Mouse (Mus musculus) natural killer cell, adult 2 months (primary cell): ENCODE measurements around the gene Mta2.

Source experiments
- DNase-seq, 2 experiments: peaks; one replicate each; pipeline ENCODE4 v3.0.0; 2022; ENCODE audit warnings: low spot score in 2 of 2

Gene Mta2

DNA sequence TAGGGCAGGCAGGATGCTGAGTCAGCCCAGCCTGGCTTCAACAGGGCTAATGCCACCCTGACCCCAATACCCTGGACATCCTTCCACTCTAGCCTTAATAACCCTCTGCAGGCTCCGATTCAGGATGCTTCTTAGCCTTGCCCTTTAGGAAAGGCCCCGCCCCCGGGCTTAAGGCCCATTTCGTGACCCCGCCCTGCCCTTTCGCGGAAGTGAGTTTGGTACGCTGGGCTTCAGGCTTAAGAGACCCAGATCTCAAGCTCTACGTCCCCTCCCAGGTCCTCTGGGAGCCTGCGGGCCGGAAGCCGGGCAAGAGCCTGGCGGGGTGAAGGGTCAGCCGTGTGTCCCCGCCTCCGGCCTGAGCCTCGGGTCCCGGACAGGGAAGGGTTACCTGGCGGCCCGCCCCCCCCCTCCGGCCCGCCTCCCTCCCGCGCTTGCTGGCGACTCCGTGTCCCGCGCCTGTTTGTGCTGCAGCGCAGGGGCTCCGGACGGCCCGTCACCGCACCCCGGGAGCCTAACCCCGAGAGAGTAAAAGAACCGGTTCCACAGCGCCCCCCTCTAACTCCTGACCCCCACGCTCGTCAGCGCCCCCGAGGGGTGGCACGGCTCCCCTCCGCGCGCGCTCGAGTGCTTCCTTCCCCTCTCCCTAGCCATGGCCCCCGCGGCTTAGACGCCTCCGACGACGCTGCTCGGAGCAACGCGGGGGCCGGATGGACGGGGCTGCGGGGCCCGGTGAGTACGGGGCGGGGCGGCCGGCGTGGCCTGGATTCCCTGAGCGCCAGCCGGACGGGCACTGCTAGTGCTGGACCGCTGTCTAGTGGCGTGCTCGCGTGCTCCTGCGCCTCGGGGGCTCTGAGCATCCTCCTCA lies 12.2 kb upstream of the Mta2 start, which contains the start of the genes Rom1 and Eml3:
Rom1 (minus strand) TSS at position 133 of the 865 bp plus-strand sequence.
Eml3 (plus strand) TSS at position 329 of the 865 bp plus-strand sequence.
- DNase-seq: peak; percentile 77 to 80

DNA sequence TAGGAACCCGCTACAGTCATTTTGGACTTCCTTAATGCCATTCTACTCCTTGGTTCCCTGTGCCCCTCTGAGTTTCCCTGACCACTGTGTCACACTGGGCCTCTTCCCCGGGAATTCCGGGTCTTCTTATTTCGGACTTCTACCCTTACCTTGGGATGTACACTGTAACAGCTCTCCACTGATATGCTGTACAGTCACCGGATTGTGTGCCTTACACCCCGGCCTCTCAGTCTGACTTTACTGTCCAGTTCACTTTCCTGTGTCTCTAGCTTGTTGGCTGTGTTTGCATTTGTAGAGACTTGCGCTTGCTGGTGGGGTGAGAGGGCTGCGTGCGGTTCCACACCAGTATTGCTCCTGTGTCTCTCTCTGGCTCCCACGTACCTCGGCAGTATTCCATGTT lies 11.6 kb upstream of the Mta2 start:
- no peak for DNase-seq

DNA sequence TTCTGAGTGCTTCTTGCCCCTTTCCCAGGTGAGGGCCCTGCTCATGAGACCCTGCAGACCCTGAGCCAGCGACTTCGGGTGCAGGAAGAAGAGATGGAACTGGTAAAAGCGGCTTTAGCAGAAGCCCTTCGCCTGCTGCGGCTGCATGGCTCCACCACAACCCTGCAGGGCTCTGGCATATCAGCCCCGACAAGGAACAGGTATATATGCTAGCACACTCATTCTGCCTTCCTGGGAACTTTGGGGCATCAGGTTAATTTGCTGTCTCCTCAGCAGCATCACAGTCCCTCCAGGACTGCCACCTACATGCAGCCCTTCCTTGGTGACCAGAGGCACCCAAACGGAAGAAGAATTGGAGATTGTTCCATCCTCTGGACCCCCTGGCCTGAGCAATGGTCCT lies 10.9 kb upstream of the Mta2 start:
- DNase-seq: no peak

DNA sequence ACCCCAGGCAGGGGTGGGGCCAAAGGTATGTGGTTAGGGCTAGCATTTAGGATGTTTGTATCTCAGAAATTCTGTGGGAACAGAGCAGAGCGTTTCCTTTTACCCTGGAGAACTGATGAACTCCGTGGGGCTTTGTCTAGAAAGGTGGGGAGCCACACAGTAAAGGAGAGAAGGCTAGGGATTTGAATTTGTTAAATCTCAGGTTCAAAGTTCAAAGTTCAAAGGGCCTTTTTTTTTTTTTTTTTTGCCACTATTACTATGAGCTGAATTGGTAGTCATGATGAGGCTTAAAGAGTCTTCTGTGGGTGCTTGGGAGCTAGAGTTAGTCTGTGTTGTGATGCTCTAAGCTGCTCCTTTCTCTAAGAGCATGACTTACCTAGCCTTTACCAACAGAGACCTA lies 4.9 kb upstream of the Mta2 start:
- DNase-seq: no peak

DNA sequence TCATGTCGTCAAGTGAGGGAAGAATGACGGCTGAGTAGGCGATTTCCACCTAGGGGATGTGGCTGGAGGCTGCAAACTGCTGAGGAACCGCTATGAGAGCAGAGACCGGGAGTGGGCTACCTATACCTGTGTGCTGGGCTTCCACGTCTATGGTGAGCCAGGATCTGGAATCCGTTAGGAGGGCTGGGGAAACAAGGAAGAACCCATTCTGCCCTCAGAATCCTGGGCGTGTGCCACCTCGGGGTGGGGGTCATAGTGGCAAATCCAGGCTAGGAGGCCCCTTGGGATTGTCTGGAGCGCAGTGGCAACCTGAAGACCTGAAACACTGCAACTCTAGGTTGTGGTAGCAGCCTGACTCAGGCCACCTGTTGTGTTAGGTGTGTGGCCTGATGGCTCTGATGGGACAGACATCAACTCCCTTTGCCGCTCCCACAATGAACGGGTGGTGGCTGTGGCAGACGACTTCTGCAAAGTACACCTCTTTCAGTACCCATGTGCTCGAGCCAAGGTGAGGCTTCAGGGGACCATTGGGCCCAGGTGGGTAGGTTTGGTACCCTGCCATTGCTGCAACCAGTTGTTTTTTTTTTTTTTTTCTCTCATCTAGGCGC lies 1.0 kb upstream of the Mta2 start:
- DNase-seq: no peak

DNA sequence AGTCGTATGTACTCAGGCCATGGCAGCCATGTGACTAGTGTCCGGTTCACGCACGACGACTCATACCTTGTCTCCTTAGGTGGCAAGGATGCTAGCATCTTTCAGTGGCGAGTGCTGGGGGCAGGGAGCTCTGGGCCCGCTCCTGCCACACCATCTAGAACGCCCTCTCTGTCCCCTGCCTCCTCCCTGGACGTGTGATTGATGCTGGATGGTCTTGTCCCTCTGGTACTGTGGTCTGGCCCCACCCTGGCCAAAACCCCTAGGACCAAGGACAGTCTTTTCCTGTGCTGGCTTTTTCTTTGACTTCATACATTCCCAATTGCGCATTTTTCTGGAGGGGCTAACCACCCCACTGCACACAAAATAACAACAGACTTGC lies 550 bp upstream of the Mta2 start:
- DNase-seq: no peak

DNA sequence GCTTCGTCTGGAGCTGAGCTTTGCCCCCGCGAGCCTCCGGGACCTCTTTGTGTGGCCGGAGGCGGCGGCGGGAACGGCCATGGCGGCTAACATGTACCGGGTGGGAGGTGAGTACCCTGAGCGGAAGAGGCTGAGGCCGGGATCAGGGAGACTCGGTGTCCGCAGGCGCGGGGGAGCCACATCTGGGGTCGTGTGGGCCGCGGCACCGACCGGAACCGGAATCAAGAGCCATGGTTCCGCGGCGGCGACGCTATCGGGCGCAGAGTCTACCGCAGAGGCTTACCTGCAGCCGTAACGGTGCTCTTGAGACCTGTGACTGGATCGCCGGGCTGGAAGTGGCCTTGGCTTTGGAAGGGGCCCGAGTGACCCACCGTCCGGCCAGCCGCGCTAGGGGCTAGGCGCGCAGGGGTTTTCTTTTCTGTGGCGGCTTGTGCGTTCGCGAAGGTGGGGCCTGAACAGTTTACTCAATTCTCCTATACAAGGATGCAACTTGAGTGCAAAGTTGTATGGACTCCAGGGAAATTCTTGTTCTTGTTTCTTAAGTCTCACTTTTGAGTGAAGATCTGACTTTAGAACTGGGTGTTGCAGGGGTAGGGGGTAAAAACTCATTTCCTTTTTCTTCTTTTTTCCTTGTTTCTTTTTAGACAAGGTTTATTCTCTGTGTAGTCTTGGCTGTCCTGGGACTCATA lies 745 bp downstream of the Mta2 start:
- DNase-seq: no peak

DNA sequence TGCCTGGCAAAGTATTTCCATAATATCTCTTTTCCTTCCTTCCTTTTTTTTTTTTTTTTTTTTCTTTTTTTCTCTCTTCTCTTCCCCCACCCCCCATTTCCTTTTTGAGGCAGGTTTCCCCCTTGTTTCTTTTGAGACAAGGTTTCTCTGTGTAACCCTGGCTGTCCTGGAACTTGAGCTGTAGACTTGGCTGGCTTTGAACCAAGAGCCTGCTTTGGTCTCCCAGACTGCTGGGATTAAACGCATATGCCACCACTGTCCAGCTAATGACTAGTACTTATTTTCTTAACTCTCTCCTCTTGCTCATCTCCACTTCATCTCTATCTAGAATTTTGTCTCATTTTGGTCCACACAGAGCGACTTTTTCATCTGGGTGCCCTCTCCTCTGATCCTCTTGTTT lies 1.4 kb downstream of the Mta2 start:
- no peak for DNase-seq

DNA sequence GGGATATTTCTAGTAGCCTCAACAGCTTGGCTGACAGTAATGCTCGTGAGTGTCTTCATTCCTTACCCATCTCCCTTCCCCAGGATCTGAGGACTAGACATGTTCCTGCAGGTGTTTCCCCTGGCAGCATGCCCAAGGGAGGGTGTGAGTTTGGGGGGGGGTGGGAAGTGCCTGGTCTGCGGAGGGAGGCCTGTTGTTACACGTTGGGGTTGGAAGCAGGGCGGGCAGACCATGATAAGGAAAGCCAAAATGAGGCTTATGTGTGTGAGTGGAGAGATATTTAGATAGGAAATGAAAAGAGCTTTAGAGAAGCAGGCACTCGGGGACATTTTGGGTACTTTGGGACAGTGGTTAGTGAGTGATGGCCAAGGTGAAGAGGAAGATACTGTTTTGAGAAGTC lies 2.4 kb downstream of the Mta2 start:
- DNase-seq: no peak

DNA sequence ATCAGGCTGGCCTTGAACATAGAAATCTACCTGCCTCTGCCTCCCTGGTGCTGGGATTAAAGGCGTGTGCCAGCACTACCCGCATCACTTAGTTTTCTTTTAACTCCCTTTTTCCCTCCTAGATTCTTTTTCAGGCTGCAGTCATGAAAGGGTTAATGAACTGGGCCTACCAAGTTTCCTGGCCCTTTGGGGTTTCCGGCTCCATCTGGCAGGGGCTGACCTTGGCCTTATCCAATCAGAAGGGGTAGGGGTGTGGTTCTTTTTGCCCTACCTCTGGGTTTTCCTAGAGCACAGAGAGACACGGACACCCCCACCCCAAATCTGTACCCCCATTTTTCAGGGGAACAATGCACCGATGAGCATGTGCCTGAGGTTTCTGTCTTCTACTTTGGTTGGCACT lies 3.1 kb downstream of the Mta2 start:
- peak; percentile 58 for DNase-seq

DNA sequence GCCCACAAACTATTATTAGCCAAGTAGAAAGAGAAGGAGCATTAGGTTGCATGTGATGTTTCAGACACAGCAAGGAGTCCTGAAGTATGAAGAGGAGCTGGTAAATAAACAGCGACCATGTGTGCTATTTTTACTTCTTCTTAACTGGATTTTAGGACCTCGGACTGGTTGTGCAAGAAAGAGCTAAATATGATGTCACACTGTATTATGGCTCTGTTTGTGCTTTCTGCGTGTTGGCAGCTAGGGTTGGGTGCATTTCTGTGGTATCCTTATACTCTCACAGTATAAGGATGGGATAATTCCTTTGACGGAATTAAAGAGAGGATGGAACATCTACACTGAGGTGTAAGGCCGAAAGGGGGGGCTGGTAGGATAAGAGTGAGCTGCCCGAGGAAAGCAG lies 3.6 kb downstream of the Mta2 start:
- DNase-seq: no peak

DNA sequence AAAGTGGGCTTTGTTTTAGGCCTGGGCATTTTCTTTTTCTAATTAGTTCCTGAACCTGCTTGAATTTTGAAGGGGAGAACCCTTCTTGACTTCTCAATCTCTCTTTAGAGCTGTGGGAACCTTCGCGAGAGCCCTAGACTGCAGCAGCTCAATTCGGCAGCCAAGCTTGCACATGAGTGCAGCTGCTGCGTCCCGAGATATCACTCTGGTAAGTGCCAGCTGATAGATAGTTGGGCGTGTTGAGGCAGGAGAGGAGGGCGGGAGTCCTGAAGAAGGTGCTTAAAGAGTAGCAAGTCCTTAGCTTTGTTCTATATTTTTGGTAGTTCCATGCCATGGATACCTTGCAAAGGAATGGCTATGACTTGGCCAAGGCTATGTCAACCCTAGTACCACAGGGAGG lies 5.3 kb downstream of the Mta2 start:
- no peak for DNase-seq

DNA sequence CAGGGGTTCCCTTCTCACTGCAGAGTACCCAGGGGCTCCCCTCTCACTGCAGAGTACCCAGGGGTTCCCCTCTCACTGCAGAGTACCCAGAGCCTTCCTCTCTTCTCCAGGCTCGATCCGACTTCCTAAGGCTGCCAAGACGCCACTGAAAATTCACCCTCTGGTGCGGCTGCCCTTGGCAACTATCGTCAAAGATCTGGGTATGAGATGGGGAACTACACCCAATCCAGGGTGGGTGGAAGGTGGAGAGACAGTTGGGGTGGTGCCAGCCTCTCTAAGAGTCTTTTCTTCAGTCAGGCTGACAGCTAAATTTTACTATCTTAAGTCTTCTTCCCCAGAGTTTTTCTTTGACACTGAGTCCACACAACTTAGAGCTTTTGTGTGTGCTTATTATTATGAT lies 8.5 kb downstream of the Mta2 start:
- no peak for DNase-seq

DNA sequence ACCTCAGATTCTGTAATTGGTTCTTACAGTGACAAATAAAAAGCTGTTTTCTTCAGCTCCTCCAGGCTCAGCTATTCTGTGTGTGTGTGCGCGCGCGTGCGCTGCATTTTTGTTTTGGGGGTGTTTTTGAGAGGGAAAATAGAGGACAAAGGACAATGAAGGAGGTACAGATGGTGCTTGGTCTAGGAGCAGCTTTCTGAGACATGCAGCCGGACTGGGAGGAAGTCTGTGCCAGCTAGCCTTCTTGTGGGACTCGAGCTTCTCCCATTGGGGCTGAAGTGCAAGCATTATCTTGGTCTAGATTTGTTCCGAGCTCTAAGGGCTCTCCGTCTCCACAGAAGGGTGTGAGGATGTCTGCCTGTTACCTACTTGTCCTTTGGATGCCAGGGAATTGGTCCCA lies 10.6 kb downstream of the Mta2 start:
- no peak for DNase-seq

DNA sequence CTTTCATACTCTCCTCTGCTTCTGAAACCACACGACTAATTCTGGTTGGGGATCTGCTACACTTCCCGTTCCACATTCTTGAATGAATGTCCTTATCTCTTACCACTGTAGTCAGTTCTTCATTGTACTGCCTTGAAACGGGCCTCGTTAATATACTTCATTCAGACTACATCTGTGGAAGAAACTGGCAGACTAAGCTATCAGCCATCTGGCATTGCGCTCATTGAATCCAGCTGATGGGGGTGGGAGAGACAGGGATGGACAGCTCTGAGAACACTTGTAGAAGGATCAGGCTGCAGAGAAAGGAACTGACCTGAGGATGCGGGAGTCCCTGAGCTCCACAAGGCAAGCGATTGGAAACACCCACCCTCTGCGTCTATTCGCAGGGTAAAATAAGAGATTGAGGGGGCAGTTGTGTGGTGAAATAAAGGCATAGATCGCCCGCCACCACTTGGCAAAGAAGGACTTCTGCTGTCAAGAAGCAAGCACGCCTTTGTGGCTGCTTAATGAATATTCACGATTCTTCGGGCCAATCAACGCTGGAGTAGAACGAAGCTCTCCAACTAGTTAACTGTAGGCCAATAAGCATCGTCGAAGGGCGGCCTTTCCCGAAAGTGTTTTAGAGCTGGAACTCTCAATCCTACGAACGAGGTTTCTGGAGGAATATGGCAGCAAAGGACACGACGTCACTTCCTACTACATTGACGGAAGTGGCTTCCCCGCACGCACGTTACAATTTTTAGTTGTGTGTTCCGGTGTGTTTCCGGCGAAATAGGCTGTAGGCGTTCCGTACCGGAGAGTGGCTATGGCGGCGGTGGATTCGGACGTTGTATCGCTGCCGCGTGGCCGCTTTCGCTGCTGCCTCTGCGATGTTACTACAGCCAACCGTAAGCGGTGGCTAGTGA lies 11.7 kb downstream of the Mta2 start, which contains the start of gene Tut1:
Tut1 (plus strand) TSS at position 713 of the 905 bp plus-strand sequence.
- peak; percentile 89 to 93 for DNase-seq

DNA sequence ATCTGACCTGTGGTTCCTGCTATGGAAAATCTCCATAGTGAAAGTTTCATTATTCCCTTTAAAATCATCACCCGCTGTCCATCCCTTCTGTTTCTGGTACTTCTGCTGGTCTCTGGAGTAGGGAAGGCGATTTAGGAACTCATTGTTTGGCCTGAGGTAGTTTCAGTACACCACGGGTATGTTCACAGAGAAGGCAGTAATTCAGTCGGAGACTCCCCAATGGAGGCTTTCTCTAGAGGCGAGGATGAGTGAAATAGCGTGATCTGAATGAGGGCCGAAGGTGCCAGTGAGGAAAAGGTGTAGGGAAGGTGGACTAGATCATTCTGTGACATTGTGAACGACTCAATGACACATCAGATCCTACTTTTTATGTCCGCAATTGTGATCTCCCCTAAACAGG lies 12.5 kb downstream of the Mta2 start:
- DNase-seq: no peak

DNA sequence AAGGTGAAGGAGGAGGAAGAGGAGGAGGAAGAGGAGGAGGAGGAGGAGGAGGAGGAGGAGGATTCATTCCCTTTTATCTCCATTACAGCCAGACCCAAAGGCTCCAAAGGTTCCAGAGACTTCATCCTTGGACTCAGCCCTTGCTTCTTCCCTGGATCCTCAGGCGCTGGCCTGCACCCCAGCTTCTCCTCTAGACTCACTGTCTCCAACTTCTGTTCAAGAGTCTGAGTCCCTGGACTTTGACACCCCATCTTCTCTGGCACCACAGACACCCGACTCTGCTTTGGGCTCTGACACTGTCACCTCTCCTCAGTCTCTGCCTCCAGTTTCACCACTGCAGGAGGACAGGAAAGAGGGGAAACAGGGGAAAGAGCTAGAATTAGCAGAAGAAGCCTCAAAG lies 20.6 kb downstream of the Mta2 start:
- DNase-seq: no peak

DNA sequence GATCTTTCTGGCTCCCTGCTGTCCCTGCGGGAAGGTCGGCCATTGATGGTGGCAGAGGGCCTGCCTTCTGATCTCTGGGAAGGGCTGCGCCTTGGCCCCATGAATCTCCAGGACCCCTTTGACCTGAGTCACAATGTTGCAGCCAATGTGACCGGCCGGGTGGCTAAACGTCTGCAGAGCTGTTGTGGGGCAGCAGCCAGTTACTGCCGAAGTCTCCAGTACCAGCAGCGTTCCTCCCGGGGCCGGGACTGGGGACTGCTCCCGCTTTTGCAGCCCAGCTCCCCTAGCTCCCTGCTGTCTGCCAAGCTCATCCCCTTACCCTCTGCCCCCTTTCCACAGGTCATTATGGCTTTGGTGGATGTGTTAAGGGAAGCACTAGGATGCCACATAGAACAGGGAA lies 23.4 kb downstream of the Mta2 start:
- no peak for DNase-seq

DNA sequence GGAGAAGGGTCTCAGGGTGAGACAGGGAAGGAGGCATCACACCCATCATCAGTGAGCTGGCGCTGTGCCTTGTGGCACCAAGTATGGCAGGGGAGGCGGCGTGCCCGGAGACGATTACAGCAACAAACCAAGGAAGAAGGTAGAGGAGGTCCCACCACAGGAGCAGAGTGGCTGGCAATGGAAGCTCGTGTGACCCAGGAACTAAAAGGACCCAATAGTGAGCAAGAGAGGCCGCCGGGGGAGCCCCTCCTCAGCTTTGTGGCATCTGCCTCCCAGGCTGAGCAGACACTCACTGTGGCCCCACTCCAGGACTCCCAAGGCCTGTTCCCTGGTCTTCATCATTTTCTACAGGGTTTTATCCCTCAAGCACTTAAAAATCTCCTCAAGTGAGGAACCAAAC lies 24.1 kb downstream of the Mta2 start:
- no peak for DNase-seq

DNA sequence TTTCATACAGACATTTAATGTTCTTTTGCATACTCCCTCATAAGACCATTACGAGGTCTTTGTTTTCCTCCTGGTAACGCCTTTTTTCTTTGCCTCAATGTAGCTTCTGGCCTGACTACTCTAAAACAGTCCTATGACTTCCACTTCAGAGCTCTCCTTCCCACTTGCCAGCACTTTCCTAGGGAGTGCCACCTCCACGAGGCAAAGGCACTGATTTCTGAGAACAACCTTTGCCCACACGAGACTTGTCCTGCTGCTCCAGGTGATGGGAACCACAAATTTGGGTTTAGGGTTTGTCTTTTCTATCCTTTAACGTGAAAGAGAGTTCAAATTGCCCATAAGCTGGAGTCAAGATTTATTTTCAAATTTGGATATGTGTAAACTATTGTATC lies 24.5 kb downstream of the Mta2 start:
- DNase-seq: no peak

DNA sequence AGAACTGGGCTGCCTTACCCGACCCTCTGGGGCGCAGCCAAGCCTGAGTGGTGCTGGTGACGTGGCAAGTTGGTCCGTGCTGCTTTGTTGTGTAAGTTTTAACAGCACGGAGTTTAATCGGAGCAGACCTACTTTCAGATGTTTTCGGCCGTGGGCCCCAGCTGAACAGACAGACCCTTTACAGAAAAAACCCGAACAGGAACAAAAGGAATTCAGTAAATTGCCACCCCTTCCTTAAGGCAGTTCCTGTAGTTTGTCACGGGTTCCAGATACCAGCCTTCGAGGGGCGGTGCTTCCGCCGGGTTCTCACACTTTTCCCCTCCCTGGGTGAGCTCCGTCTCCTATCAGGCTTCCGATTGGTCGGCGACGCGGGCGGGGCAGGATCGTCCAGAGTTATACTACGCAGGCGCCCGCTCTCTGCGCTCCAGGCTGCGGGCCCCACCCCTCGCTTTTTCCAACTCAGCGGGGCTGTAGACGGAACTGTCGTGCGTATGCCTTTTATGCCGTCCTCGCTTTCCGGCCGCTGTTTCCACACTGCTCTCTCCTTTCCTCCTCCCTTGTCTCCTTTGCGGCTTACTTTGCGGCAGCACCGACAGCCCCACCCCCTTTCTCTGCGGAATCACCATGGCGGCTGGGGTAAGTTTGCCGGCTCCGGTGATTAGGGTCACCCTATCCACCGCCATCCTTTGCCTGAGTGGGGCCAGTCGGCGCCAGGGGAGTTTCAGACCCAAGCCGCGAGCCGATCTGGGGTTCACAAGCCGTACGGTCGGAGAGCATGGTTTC lies 25.1 kb downstream of the Mta2 start, which contains the start of gene Eef1g:
Eef1g (plus strand) TSS at position 452 of the 783 bp plus-strand sequence.
- DNase-seq: peak; percentile 98 to 99
